Mouse (Mus musculus) lung, adult 2 months (tissue): ENCODE measurements around the gene Pdzrn3.

ENCODE experiments used
- CTCF ChIP-seq: fragments of 200-500 bp; IDR thresholded peaks from 2 replicates; pipeline ENCODE4 v1.5.1; 2011; ENCODE audit warnings: mild to moderate bottlenecking, low read length, control low read depth; ENCODE audit not compliant: insufficient read depth
- POLR2A ChIP-seq: fragments of 200-500 bp; IDR thresholded peaks from 2 replicates; pipeline ENCODE4 v1.6.1; 2011; ENCODE audit warnings: low read depth, mild to moderate bottlenecking, control low read depth, low read length, borderline replicate concordance; ENCODE audit errors: extremely low read depth

- no peak for TF ChIP-seq CTCF
- TF ChIP-seq POLR2A: no peak
Measured at GRCm38 (mm10) chr6:101220307-101220706, 157.4 kb downstream of the Pdzrn3 start.
